Mouse (Mus musculus): ENCODE measurements around the gene Efemp1. TPM values are rescaled to one million over a fixed set of nuclear protein-coding genes. Genes with fewer than 3 reads are reported as not detected.

Gene Efemp1
- total RNA-seq, 1 experiment = 5.8 TPM

GRCm38 (mm10) chr11:28904596-28904995 is 51.6 kb downstream of the Efemp1 start:
- H3K36me3 ChIP-seq (ENCODE audit: control insufficient read depth, insufficient read depth, low read length, poor library complexity, severe bottlenecking) = no peaks in the 10 kb centered on the region
- no peaks in the 10 kb centered on the region for H3K9me3 ChIP-seq (ENCODE audit: control insufficient read depth, insufficient read depth, low read depth, low read length)

GRCm38 (mm10) chr11:28906288-28906687 is 53.3 kb downstream of the Efemp1 start:
- no peak for DNase-seq (ENCODE audit: low read depth, low spot score)
- in situ Hi-C loops (cut with MboI; ENCODE audit: low sequenced_read_pairs in 2 of 2, unreplicated experiment in 2 of 2) = no loop called here
- H3K9ac ChIP-seq (ENCODE audit: insufficient read depth, low read depth, low read length, poor library complexity, severe bottlenecking) = no peak overlapping the region
- no peaks in the 10 kb centered on the region for H3K9me3 ChIP-seq (ENCODE audit: control insufficient read depth, insufficient read depth, low read depth, low read length)
- no peaks in the 10 kb centered on the region for H3K4me1 ChIP-seq (ENCODE audit: control insufficient read depth in 2 of 2, insufficient read depth in 2 of 2, low read length in 2 of 2, poor library complexity in 1 of 2)
- H3K36me3 ChIP-seq (ENCODE audit: control insufficient read depth, insufficient read depth, low read length, poor library complexity, severe bottlenecking) = no peaks in the 10 kb centered on the region
- H3K27ac ChIP-seq (ENCODE audit: insufficient read depth, low read depth, low read length, poor library complexity, severe bottlenecking) = no peak overlapping the region
- no peak overlapping the region for H3K4me3 ChIP-seq (ENCODE audit: insufficient read depth in 1 of 2, low read depth in 1 of 2, low read length in 2 of 2, poor library complexity in 1 of 2, severe bottlenecking in 1 of 2)
- TF ChIP-seq ZC3H11A (IDR thresholded peaks at IDR 0.05; ENCODE audit: borderline replicate concordance, low read depth, low read length) (no peak), MAFK (IDR thresholded peaks at IDR 0.05; ENCODE audit: insufficient read depth, low read depth, low read length) (no peak), HCFC1 (IDR thresholded peaks at IDR 0.05; ENCODE audit: borderline replicate concordance, insufficient read depth, low read length) (no peak), CHD2 (IDR thresholded peaks at IDR 0.05; ENCODE audit: low read depth, low read length) (no peak), ZNF384 (IDR thresholded peaks at IDR 0.05; ENCODE audit: low read depth, low read length) (no peak)

More at GRCm38 (mm10) chr11:28904596-28904995, 51.6 kb downstream of the Efemp1 start:
- no peak for DNase-seq (ENCODE audit: low read depth, low spot score)
- no peak overlapping the region for H3K9ac ChIP-seq (ENCODE audit: insufficient read depth, low read depth, low read length, poor library complexity, severe bottlenecking)
- in situ Hi-C loops (cut with MboI; ENCODE audit: low sequenced_read_pairs in 2 of 2, unreplicated experiment in 2 of 2) = no loop called here
- H3K4me3 ChIP-seq (ENCODE audit: insufficient read depth in 1 of 2, low read depth in 1 of 2, low read length in 2 of 2, poor library complexity in 1 of 2, severe bottlenecking in 1 of 2) = no peak overlapping the region
- H3K4me1 ChIP-seq (ENCODE audit: control insufficient read depth in 2 of 2, insufficient read depth in 2 of 2, low read length in 2 of 2, poor library complexity in 1 of 2) = no peaks in the 10 kb centered on the region
- TF ChIP-seq HCFC1 (IDR thresholded peaks at IDR 0.05; ENCODE audit: borderline replicate concordance, insufficient read depth, low read length) (no peak), MAFK (IDR thresholded peaks at IDR 0.05; ENCODE audit: insufficient read depth, low read depth, low read length) (no peak), ZC3H11A (IDR thresholded peaks at IDR 0.05; ENCODE audit: borderline replicate concordance, low read depth, low read length) (no peak), ZNF384 (IDR thresholded peaks at IDR 0.05; ENCODE audit: low read depth, low read length) (no peak), CHD2 (IDR thresholded peaks at IDR 0.05; ENCODE audit: low read depth, low read length) (no peak)
- H3K27ac ChIP-seq (ENCODE audit: insufficient read depth, low read depth, low read length, poor library complexity, severe bottlenecking) = no peak overlapping the region

GRCm38 (mm10) chr11:28908908-28909545 is 56.0 kb downstream of the Efemp1 start:
- no peak for DNase-seq (ENCODE audit: low read depth, low spot score)
- Histone ChIP-seq H3K27ac (ENCODE audit: insufficient read depth, low read depth, low read length, poor library complexity, severe bottlenecking) (no peak overlapping the region), H3K36me3 (ENCODE audit: control insufficient read depth, insufficient read depth, low read length, poor library complexity, severe bottlenecking) (no peaks in the 10 kb centered on the region), H3K9ac (ENCODE audit: insufficient read depth, low read depth, low read length, poor library complexity, severe bottlenecking) (no peak overlapping the region), H3K9me3 (ENCODE audit: control insufficient read depth, insufficient read depth, low read depth, low read length) (no peaks in the 10 kb centered on the region), H3K4me3 (ENCODE audit: insufficient read depth in 1 of 2, low read depth in 1 of 2, low read length in 2 of 2, poor library complexity in 1 of 2, severe bottlenecking in 1 of 2) (no peak overlapping the region), H3K4me1 (ENCODE audit: control insufficient read depth in 2 of 2, insufficient read depth in 2 of 2, low read length in 2 of 2, poor library complexity in 1 of 2) (no peaks in the 10 kb centered on the region)
- no peak for TF ChIP-seq ZNF384 (IDR thresholded peaks at IDR 0.05; ENCODE audit: low read depth, low read length)
- TF ChIP-seq MAFK (IDR thresholded peaks at IDR 0.05; ENCODE audit: insufficient read depth, low read depth, low read length) = no peak
- TF ChIP-seq ZC3H11A (IDR thresholded peaks at IDR 0.05; ENCODE audit: borderline replicate concordance, low read depth, low read length) = no peak
- TF ChIP-seq CHD2 (IDR thresholded peaks at IDR 0.05; ENCODE audit: low read depth, low read length) = no peak
- no peak for TF ChIP-seq HCFC1 (IDR thresholded peaks at IDR 0.05; ENCODE audit: borderline replicate concordance, insufficient read depth, low read length)
- in situ Hi-C loops (cut with MboI; ENCODE audit: low sequenced_read_pairs in 2 of 2, unreplicated experiment in 2 of 2) = no loop called here

GRCm38 (mm10) chr11:28912469-28913138 is 59.6 kb downstream of the Efemp1 start:
- no peak for DNase-seq (ENCODE audit: low read depth, low spot score)

More at GRCm38 (mm10) chr11:28912469-28913138, 59.6 kb downstream of the Efemp1 start:
- Histone ChIP-seq H3K27ac (ENCODE audit: insufficient read depth, low read depth, low read length, poor library complexity, severe bottlenecking) (no peak overlapping the region), H3K4me1 (ENCODE audit: control insufficient read depth in 2 of 2, insufficient read depth in 2 of 2, low read length in 2 of 2, poor library complexity in 1 of 2) (no peaks in the 10 kb centered on the region), H3K9ac (ENCODE audit: insufficient read depth, low read depth, low read length, poor library complexity, severe bottlenecking) (no peak overlapping the region), H3K4me3 (ENCODE audit: insufficient read depth in 1 of 2, low read depth in 1 of 2, low read length in 2 of 2, poor library complexity in 1 of 2, severe bottlenecking in 1 of 2) (no peak overlapping the region), H3K36me3 (ENCODE audit: control insufficient read depth, insufficient read depth, low read length, poor library complexity, severe bottlenecking) (no peaks in the 10 kb centered on the region), H3K9me3 (ENCODE audit: control insufficient read depth, insufficient read depth, low read depth, low read length) (no peaks in the 10 kb centered on the region)
- in situ Hi-C loops (cut with MboI; ENCODE audit: low sequenced_read_pairs in 2 of 2, unreplicated experiment in 2 of 2) = no loop called here
- TF ChIP-seq MAFK (IDR thresholded peaks at IDR 0.05; ENCODE audit: insufficient read depth, low read depth, low read length) (no peak), ZC3H11A (IDR thresholded peaks at IDR 0.05; ENCODE audit: borderline replicate concordance, low read depth, low read length) (no peak), ZNF384 (IDR thresholded peaks at IDR 0.05; ENCODE audit: low read depth, low read length) (no peak), HCFC1 (IDR thresholded peaks at IDR 0.05; ENCODE audit: borderline replicate concordance, insufficient read depth, low read length) (no peak), CHD2 (IDR thresholded peaks at IDR 0.05; ENCODE audit: low read depth, low read length) (no peak)
